8 mouse cellular contexts compared by ENCODE assay signal in genomic region chr10:7792751-7793385, GRCm38 (mm10). TPM values are rescaled to one million over a fixed set of nuclear protein-coding genes. Genes with fewer than 3 reads are reported as not detected.
DNase-seq lines count a peak whose midpoint lies in the region; ATAC-seq and TF ChIP-seq lines count a peak whose summit lies in the region.

Gene Ginm1 (minus strand): TSS chr10:7792824.
Gene Ppil4 (plus strand): TSS chr10:7792891.

- H3K4me3 ChIP-seq in ES-Bruce4 (ENCODE audit: low read depth, low read length) = peak within 1 kb of the TSS; percentile 96
- peak within 1 kb of the TSS; percentile 91 for H3K4me3 ChIP-seq in forebrain, embryonic 14.5 days (ENCODE audit: low read depth, low read length)
- H3K4me3 ChIP-seq in lung, adult 2 months (replicated peaks; ENCODE audit: extremely low read depth, low read depth, low read length) = peak within 1 kb of the TSS; percentile 91

- no peaks in the 10 kb centered on the region for H3K9me3 ChIP-seq in ES-Bruce4 (replicated peaks; ENCODE audit: control insufficient read depth, insufficient read depth, low read length, poor library complexity, severe bottlenecking)
- no peaks in the 10 kb centered on the region for H3K9me3 ChIP-seq in forebrain, embryonic 14.5 days (replicated peaks; ENCODE audit: control insufficient read depth, low read length)

- H3K9ac ChIP-seq in ES-Bruce4 (ENCODE audit: low read depth, poor library complexity, severe bottlenecking) = peak within 1 kb of the TSS; percentile 81
- H3K9ac ChIP-seq in forebrain, embryonic 14.5 days (ENCODE audit: low read length) = peak within 1 kb of the TSS; percentile 91

- peak; percentile 70 for TF ChIP-seq POLR2A in ES-Bruce4 (IDR thresholded peaks at IDR 0.05; ENCODE audit: insufficient read depth, low read length)
- peak; percentile 93 for TF ChIP-seq POLR2A in lung, adult 2 months (IDR thresholded peaks at IDR 0.05; ENCODE audit: borderline replicate concordance, extremely low read depth, low read depth, low read length)

- DNase-seq in forebrain, embryonic 14.5 days (ENCODE audit: low spot score) = peak; percentile 96
- peak; percentile 78 for DNase-seq in heart, postnatal 25 days (ENCODE audit: low spot score)
- DNase-seq in layer of hippocampus, adult 18-20 months (ENCODE audit: low spot score in 2 of 2) = peak; percentile 87 to 94
- peak; percentile 89 for DNase-seq in lung, adult 2 months
- DNase-seq in thymus, adult 18-20 months = peak; percentile 74 to 81

- no peak within 1 kb of the TSS for H3K27ac ChIP-seq in ES-Bruce4 (ENCODE audit: insufficient read depth, low read length)
- no peak within 1 kb of the TSS for H3K27ac ChIP-seq in forebrain, embryonic 14.5 days (ENCODE audit: low read depth, low read length)

- intact Hi-C loops in heart, postnatal 25 days (cut with DNase I) = no loop called here

- 0 out of 2 replicates have a peak, but pooled peaks have one; percentile 46 for TF ChIP-seq EP300 in ES-Bruce4 (IDR thresholded peaks at IDR 0.05; ENCODE audit: insufficient read depth, low read depth, low read length)

- ATAC-seq in cerebellum, adult (ENCODE audit: insufficient number of reproducible peaks, low FRiP score, low TSS enrichment) = peak; percentile 92
- ATAC-seq in forebrain, embryonic 14.5 days = peak; percentile 96
- peak; percentile 95 for ATAC-seq in neutrophil, adult 5-6 weeks (ENCODE audit: extremely low read depth, insufficient number of reproducible peaks, low FRiP score, poor library complexity, severe bottlenecking)

- H3K4me2 ChIP-seq in forebrain, embryonic 14.5 days (ENCODE audit: low read length) = peak within 1 kb of the TSS; percentile 91

- TF ChIP-seq CTCF in ES-Bruce4 (IDR thresholded peaks at IDR 0.05; ENCODE audit: low read depth, low read length) = no peak
- TF ChIP-seq CTCF in lung, adult 2 months (IDR thresholded peaks at IDR 0.05; ENCODE audit: insufficient read depth, low read length) = no peak

- no peaks in the 10 kb centered on the region for H3K4me1 ChIP-seq in ES-Bruce4 (ENCODE audit: control insufficient read depth, insufficient read depth, low read length)
- H3K4me1 ChIP-seq in forebrain, embryonic 14.5 days (ENCODE audit: control insufficient read depth, insufficient read depth, low read length) = peaks cover 10% of the 10 kb centered on the region
- H3K4me1 ChIP-seq in lung, adult 2 months (ENCODE audit: control insufficient read depth, insufficient read depth, low read length) = peaks cover 8% of the 10 kb centered on the region

- under 1% methylated on average over 52 of the region's 52 CpGs for WGBS in forebrain, embryonic 14.5 days
- WGBS in lung, adult 2 months = under 1% methylated on average over 52 of the region's 52 CpGs

- peaks cover 20% of the 10 kb centered on the region for H3K36me3 ChIP-seq in ES-Bruce4 (ENCODE audit: control insufficient read depth, insufficient read depth, low read length, poor library complexity, severe bottlenecking)
- H3K36me3 ChIP-seq in forebrain, embryonic 14.5 days (ENCODE audit: control insufficient read depth, insufficient read depth, low read length) = peaks cover 34% of the 10 kb centered on the region

- H3K27me3 ChIP-seq in ES-Bruce4 (ENCODE audit: control insufficient read depth, insufficient read depth, low read length, poor library complexity, severe bottlenecking) = no peaks in the 10 kb centered on the region
- H3K27me3 ChIP-seq in forebrain, embryonic 14.5 days (replicated peaks; ENCODE audit: control insufficient read depth, insufficient read depth, low read length) = no peaks in the 10 kb centered on the region

RNA-seq across cellular contexts. Expression of gene Ginm1, which starts in this region (rescaled TPM):
- 33.6 and 39.9 TPM in 2 replicates for polyA plus RNA-seq in ES-Bruce4 (2011; ENCODE audit: insufficient read depth, insufficient read length, low read depth, missing spikeins)
- 47.5 and 54.2 TPM in 2 replicates for polyA plus RNA-seq in forebrain, embryonic 14.5 days (2014; fragmentation: Nextera tagmentation; extraction: Ambion mirVana)
- total RNA-seq in heart, postnatal 25 days (2021) = 100 to 1,000 TPM; 111 to 113 TPM
- total RNA-seq in layer of hippocampus, adult 18-20 months (2021) = 10 to 100 TPM; 18.2 to 18.6 TPM
- polyA plus RNA-seq in lung, adult 2 months (2012; rRNA removed) = 34.4 and 36.7 TPM in 2 replicates
- 88.5 and 92.3 TPM in 2 replicates for total RNA-seq in neutrophil, adult 5-6 weeks (2017)

RNA-seq across cellular contexts. Expression of gene Ppil4, which starts in this region (rescaled TPM):
- polyA plus RNA-seq in ES-Bruce4 (2011; ENCODE audit: insufficient read depth, insufficient read length, low read depth, missing spikeins) = 42.3 and 42.7 TPM in 2 replicates
- polyA plus RNA-seq in forebrain, embryonic 14.5 days (2014; fragmentation: Nextera tagmentation; extraction: Ambion mirVana) = 47.6 and 53.7 TPM in 2 replicates
- 10 to 100 TPM; 14.7 to 15.2 TPM for total RNA-seq in heart, postnatal 25 days (2021)
- total RNA-seq in layer of hippocampus, adult 18-20 months (2021) = 10 to 100 TPM; 34.6 to 37.2 TPM
- polyA plus RNA-seq in lung, adult 2 months (2012; rRNA removed) = 5.3 and 7.6 TPM in 2 replicates
- total RNA-seq in neutrophil, adult 5-6 weeks (2017) = 142 and 146 TPM in 2 replicates
